Mouse (Mus musculus) gastrocnemius, postnatal 14 days (tissue): ENCODE measurements around the gene Efcab6. TPM values are rescaled to one million over a fixed set of nuclear protein-coding genes. Genes with fewer than 3 reads are reported as not detected.

Source experiments
- DNase-seq: peaks from one replicate; pipeline ENCODE4 v3.0.0; 2021; ENCODE audit warnings: mixed read lengths
- intact Hi-C: fragments of 180-260 bp; cut with DNase I; formaldehyde crosslinking; loops from one replicate; pipeline ENCODE4 v1.15.1; 2025; ENCODE audit warnings: low total_unique reads
- total RNA-seq, 2 experiments: library from RNA; stranded (reverse); gene quantifications; 2 replicates each; pipeline ENCODE4 v1.2.3; 2021

Efcab6 gene
- total RNA-seq, 2 experiments from 2014 or later, result 2.7 to 4.0 TPM

- intact Hi-C loops, result no loop called here
- DNase-seq, result no peak
Measured at GRCm38 (mm10) chr15:83992191-83992590, 73.0 kb downstream of the Efcab6 start.

DNA sequence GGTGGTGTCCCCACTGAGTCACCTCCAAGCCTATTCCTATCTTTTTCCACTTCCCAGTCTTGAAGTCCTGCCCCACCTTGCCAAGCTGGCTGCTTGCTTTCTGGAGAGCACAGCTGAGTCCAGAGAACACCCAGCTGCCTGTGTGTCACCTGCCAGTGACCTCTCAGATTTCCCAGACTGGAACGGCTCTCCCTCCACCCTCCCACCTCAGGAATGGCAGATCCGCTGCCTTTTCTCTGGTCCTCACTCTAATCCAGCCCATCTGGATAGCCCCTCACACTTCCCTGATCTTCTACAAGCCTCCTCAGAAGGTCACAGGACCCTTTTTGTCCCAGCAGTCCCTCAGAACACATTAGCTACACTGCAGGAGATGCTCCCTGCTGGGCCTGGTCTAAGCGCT is 73.7 kb downstream of the Efcab6 start:
- intact Hi-C loops, result no loop called here
- DNase-seq, result peak; percentile 42

DNA sequence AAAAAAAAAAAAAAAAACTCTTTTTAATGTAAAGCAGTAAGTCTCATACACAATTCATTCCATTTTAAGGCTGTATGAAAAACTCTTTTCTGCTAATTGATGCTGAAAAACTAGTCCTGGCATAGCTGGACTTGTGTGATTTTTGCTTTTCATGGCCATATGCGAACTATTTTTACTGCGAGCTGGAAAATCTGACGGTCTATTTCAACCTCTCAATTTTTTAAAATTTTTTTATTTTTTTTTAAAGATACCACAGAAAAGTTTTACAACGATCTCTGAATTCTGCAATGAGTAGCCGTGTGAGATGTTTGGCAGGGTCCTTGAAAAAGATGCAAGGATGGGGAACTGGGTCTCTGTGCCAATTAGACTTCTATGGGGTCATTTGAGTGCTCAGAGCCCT is 75.9 kb downstream of the Efcab6 start:
- DNase-seq, result no peak
- intact Hi-C loops, result loop anchor here (5.0 kb wide), 1 partner anchor 648 kb away; no protein-coding TSS in a partner anchor

DNA sequence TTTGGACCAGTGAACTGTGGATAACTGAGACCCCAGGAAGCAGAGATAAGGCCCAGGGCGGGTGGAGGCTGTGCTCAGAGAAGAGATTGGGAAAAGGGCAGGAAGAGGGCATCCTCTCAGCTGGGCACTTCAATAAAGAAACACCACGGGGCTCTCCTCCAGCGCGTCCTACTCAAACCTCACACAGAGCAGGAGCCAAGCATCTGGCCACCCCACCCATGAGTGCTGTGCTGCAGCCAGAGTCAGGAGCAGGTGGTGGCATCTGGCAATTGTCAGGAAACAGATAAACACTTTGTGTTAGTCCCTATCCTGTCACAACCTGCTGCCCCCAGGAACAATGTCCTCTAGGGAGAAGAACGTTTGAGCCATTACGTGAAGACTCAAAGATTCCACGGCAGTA is 77.1 kb downstream of the Efcab6 start:
- DNase-seq, result no peak
- intact Hi-C loops, result loop anchor here (5.0 kb wide), 1 partner anchor 649 kb away; no protein-coding TSS in a partner anchor

DNA sequence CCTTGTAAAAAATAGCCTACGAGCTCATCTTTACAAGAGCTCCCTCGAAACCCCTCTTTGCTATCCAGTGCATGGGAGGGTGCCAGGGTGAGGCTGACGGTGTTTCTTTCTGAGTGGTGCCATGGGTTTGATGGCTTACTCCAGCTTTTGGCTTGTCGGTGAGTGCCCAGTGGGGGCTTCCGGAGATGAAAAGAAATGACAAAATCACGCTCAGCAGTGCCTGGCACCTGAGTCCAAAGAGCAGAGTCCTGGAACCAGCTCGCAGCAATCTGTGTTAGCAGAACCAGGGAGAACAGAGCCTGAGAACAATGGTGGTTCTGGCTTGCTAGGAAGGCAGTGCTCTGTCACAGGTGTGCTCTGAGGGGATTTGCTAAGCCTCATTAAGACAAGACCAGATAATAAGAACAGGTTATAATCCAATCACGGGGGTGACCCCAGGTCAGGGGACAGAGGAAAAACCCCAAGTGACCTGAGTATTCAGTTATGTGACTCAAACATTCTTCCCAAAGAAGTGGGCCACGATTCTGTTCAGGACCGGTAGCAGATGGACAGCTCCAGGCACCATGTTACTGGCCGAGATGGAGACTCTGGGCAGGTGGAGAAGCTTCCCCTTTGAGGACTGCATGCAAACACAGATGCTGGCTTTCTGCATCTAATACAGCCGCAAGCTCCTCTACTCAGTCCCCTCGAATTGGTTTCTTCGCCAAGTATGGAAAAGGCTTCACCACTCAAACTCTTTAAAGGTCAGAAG is 82.8 kb downstream of the Efcab6 start:
- DNase-seq, result no peak
- intact Hi-C loops, result no loop called here

- no peak for DNase-seq
- intact Hi-C loops, result no loop called here
Measured at GRCm38 (mm10) chr15:83978865-83979264, 86.3 kb downstream of the Efcab6 start.

GRCm38 (mm10) chr15:83977108-83977507 is 88.1 kb downstream of the Efcab6 start:
- intact Hi-C loops, result no loop called here
- DNase-seq, result no peak

DNA sequence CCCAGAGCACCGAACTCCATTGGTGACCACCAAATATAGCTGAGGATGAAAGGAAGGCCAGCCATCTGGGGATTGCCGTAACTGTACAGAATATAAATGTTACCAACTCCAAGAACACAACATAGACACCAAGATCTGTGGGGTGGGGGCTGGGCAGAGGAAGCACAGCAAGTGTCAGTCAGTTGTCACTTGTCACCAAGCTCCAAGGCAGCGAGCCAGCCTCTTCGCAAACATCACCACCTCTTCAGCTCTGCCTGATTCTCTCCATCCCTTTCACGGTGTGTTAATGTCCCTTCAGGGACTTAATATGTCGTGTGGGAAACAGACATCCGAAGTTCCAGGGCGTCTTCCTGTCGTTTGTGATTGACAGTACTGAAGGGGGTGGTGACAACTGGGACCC is 93.0 kb downstream of the Efcab6 start:
- DNase-seq, result no peak
- intact Hi-C loops, result no loop called here

DNA sequence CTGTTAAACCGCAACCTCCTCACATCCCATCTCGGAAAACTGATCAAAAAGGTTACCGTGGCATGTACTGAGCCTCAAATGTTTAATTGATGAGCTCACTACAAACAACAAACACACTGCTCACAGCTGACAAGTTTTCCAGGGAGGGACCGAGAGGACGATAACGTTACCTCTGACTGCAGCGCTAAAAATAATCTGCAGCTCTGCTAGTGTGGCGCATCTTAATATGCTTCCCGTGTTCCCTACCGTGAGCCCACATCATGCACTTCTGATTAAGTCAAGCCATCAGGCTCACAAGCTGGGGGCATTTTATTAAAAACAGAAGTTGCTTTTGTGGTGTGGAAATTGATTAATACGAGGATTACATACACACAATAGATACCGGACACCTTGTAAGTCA is 97.4 kb downstream of the Efcab6 start:
- intact Hi-C loops, result no loop called here
- no peak for DNase-seq

DNA sequence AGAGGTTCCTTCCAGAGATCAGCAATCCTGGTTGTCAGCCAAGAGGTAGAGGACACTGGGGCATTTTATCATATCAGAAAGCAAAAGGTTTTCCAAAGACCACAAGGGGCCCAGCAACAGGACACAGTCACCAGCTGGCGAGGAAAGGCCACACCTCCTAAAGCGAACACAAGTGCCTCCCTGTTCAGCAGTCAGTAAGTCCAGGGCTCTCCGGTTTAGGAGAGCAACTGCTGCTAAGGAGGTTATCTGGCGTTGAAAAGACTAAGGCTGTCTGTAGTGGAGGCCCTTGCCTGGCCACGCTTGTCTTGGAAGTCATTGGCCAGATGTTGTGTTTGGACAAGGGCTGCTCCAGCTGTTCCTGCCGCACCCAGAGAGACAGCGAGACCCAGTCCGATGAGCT is 100.1 kb downstream of the Efcab6 start:
- DNase-seq, result no peak
- intact Hi-C loops, result no loop called here

- intact Hi-C loops, result no loop called here
- DNase-seq, result no peak
Measured at GRCm38 (mm10) chr15:83958376-83958775, 106.8 kb downstream of the Efcab6 start.

DNA sequence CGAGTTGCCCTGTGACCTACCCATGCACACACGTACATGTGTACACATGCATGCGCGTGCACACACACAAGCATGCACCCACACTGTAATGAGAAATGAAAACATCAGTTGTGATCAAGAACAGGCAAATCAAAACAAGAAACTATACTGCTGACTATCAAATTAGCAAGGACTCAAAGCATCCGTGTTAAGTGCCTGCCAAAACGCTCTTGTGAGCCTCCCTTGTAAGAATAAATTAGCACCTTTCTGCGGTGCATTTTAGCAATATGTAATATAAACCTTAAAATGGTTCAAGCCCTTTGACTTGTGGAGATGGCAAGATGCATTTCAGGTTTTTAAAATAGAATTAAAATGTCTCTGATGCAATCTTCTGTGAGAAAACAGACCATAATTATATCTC is 108.2 kb downstream of the Efcab6 start:
- intact Hi-C loops, result no loop called here
- DNase-seq, result no peak

- peak; percentile 37 for DNase-seq
- intact Hi-C loops, result no loop called here
Measured at GRCm38 (mm10) chr15:83955948-83956707, 109.1 kb downstream of the Efcab6 start.

GRCm38 (mm10) chr15:83949729-83950491 is 115.3 kb downstream of the Efcab6 start:
- intact Hi-C loops, result no loop called here
- peak; percentile 1 for DNase-seq

- intact Hi-C loops, result no loop called here
- peak; percentile 1 for DNase-seq
Measured at GRCm38 (mm10) chr15:83939703-83940102, 125.5 kb downstream of the Efcab6 start.

- intact Hi-C loops, result no loop called here
- no peak for DNase-seq
Measured at GRCm38 (mm10) chr15:83938466-83938865, 126.7 kb downstream of the Efcab6 start.

- DNase-seq, result no peak
- intact Hi-C loops, result no loop called here
Measured at GRCm38 (mm10) chr15:83936506-83936905, 128.7 kb downstream of the Efcab6 start.

GRCm38 (mm10) chr15:83934816-83935215 is 130.4 kb downstream of the Efcab6 start:
- no peak for DNase-seq
- intact Hi-C loops, result no loop called here

DNA sequence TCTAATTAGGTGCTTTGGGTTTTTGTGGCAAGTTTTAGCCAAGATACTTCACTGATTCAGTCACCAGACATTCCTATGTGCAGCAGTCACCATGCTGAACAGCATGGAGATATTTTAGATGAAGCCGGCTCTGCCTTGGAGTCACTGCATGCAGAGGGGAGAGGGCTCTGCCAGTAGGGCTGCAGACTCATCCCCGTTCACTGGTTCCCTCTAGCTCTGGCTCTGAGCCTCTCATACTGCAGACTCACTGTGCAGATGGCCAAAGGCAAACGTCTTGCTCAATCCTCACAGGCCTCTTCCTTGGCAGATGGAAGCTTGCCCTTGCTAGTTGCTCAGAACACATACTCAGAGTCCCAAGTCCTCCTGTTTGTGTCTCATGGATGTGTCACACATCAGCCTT is 139.8 kb downstream of the Efcab6 start:
- no peak for DNase-seq

GRCm38 (mm10) chr15:83924656-83925055 is 140.5 kb downstream of the Efcab6 start:
- intact Hi-C loops, result no loop called here
- peak; percentile 27 for DNase-seq

More for the DNA sequence above, 139.8 kb downstream of the Efcab6 start:
- intact Hi-C loops, result no loop called here
